Mouse (Mus musculus) small intestine, adult 2 months (tissue): ENCODE data around the gene Ndufaf8.

Experiments
- CTCF ChIP-seq: fragments of 200-500 bp; IDR thresholded peaks from 2 replicates; pipeline ENCODE4 v1.5.1; 2012; ENCODE audit warnings: low read depth, mild to moderate bottlenecking, control low read depth, inconsistent platforms, low read length, moderate library complexity, mixed read lengths; ENCODE audit not compliant: insufficient replicate concordance, insufficient read length; ENCODE audit errors: extremely low read depth
- POLR2A ChIP-seq: fragments of 200-500 bp; IDR thresholded peaks from 2 replicates; pipeline ENCODE4 v1.6.1; 2012; ENCODE audit warnings: low read depth, mild to moderate bottlenecking, control low read depth, inconsistent platforms, low read length, moderate library complexity

DNA sequence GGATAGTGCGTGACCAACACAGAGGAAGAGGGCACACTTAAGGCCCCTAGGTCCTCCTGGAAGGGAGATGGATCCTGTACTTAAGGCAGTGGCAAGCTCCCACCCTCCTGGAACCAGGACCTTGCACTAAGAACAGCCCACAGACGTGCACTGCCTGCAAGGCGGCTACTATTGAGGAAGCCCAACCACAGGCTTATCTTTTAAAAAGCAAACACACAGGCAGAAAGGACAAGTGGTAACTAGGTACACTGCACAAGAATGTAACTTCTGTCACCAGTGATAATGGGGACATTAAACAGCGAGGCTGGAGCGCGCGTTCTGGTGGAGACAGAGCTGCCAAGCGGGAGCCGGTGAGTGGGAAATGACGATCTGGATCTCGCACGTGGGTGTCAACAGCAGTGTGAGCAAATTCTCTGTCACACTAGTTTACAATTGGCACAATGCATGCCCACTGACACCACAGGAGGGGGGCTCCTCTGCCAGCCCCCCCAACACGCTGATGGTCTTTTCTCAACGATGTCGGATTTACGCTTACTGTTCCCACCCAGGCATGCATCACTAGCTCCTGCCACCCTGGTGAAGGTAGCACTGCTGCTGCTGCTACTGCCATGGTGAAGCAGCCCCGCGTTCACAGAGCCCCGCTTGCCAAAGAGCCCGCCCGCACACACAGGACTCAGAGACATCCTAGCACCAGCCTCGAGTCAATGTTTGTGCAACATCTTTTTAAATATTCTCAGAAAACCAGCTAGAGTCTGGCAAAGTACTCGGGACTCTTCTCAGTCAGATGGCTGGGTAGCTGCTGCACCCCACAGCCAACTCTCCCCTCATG is 38.3 kb downstream of the Ndufaf8 start:
- TF ChIP-seq CTCF: no peak
- no peak for TF ChIP-seq POLR2A
